Mouse (Mus musculus) right cerebral cortex, postnatal 14 days (tissue): ENCODE data around the gene Rab43.

ENCODE experiments used
- DNase-seq: peaks from one replicate; pipeline ENCODE4 v3.0.0; 2022

Rab43 gene

GRCm38 (mm10) chr6:87808521-87808920 is 3.4 kb downstream of the Rab43 start:
- no peak for DNase-seq

- no peak for DNase-seq
Observed at GRCm38 (mm10) chr6:87807735-87808440, 4.1 kb downstream of the Rab43 start.

GRCm38 (mm10) chr6:87806857-87807256 is 5.1 kb downstream of the Rab43 start:
- no peak for DNase-seq

- no peak for DNase-seq
Observed at GRCm38 (mm10) chr6:87806028-87806427, 5.9 kb downstream of the Rab43 start.

GRCm38 (mm10) chr6:87805448-87805847 is 6.5 kb downstream of the Rab43 start:
- no peak for DNase-seq

- DNase-seq: no peak
Observed at GRCm38 (mm10) chr6:87804886-87805285, 7.1 kb downstream of the Rab43 start.

GRCm38 (mm10) chr6:87804036-87804435 is 7.9 kb downstream of the Rab43 start:
- DNase-seq: no peak

GRCm38 (mm10) chr6:87802462-87802861 is 9.5 kb downstream of the Rab43 start:
- no peak for DNase-seq

GRCm38 (mm10) chr6:87799576-87799975 is 12.4 kb downstream of the Rab43 start:
- DNase-seq: no peak

GRCm38 (mm10) chr6:87797321-87797720 is 14.6 kb downstream of the Rab43 start:
- no peak for DNase-seq

- no peak for DNase-seq
Observed at GRCm38 (mm10) chr6:87796251-87796880, 15.6 kb downstream of the Rab43 start.

GRCm38 (mm10) chr6:87795385-87796150 is 16.4 kb downstream of the Rab43 start:
- no peak for DNase-seq

- no peak for DNase-seq
Observed at GRCm38 (mm10) chr6:87793821-87794510, 18.0 kb downstream of the Rab43 start.

GRCm38 (mm10) chr6:87791826-87792225 is 20.1 kb downstream of the Rab43 start:
- no peak for DNase-seq

GRCm38 (mm10) chr6:87790779-87791480 is 21.0 kb downstream of the Rab43 start:
- no peak for DNase-seq

- DNase-seq: no peak
Observed at GRCm38 (mm10) chr6:87789791-87790190, 22.2 kb downstream of the Rab43 start.

- DNase-seq: no peak
Observed at GRCm38 (mm10) chr6:87788896-87789587, 22.9 kb downstream of the Rab43 start.

- no peak for DNase-seq
Observed at GRCm38 (mm10) chr6:87788266-87788895, 23.6 kb downstream of the Rab43 start.

- no peak for DNase-seq
Observed at GRCm38 (mm10) chr6:87787108-87787890, 24.7 kb downstream of the Rab43 start.

- no peak for DNase-seq
Observed at GRCm38 (mm10) chr6:87786621-87787020, 25.3 kb downstream of the Rab43 start.

- DNase-seq: no peak
Observed at GRCm38 (mm10) chr6:87784033-87784432, 27.9 kb downstream of the Rab43 start.
